Mouse (Mus musculus): ENCODE measurements at regions not wholly inside any gene's neighbourhood (a gene's known extent, or its start where the extent isn't known, plus 50 kb on each side); places are given as distances from the start of the nearest gene placed in this dataset. TPM values are rescaled to one million over a fixed set of nuclear protein-coding genes. Genes with fewer than 3 reads are reported as not detected.

GRCm38 (mm10) chr1:64172122-64172521 lies 50.0 kb upstream of the Klf7 start:
- Histone ChIP-seq H3K4me1 (ENCODE audit: control insufficient read depth, insufficient read depth, low read length) (no peaks in the 10 kb centered on the region), H3K9ac (ENCODE audit: low read depth, low read length) (no peak overlapping the region), H3K4me2 (ENCODE audit: low read depth, low read length) (no peak overlapping the region), H3K27me3 (replicated peaks; ENCODE audit: control insufficient read depth, insufficient read depth, low read length) (no peaks in the 10 kb centered on the region), H3K4me3 (ENCODE audit: low read depth, low read length) (no peak overlapping the region), H3K27ac (replicated peaks; ENCODE audit: low read depth, low read length) (no peak overlapping the region), H3K9me3 (ENCODE audit: control insufficient read depth, low read length) (no peaks in the 10 kb centered on the region), H3K36me3 (ENCODE audit: control insufficient read depth, insufficient read depth, low read length) (no peaks in the 10 kb centered on the region)
- ATAC-seq (ENCODE audit: low read depth) (no peak), DNase-seq (ENCODE audit: low spot score) (no peak)
- 35% methylated on average over 2 of the region's 2 CpGs for WGBS

Small RNAs in the stretch of these regions (microRNA-seq; reads per million reads assigned to microRNA genes)
- not detected for gene Gm25748 (ENCODE audit: borderline number of aligned reads)
